1 mouse cellular context compared by ENCODE assay signal in the genomic region with DNA sequence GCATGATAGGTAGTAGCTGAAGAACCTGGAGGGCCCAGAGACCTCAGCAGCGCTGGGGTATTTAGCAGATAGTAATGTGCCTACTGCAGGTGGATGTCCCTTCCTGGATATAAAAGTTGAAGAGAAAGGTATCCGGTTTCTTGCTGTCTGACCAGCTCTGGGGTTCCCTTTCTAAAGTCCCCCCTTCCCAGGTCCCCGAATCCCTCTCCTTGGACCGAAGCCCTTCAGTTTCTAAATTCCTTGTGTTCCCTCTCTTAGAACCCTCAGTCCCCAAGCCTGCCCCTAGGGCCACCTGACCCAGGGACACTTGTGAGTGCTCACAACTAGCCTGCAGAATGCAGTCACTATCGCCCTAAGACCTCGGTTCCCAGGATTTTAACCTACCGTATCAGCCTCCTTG.
TF ChIP-seq lines count a peak whose summit lies in the region.

No protein-coding gene starts in this region.

TF ChIP-seq in CH12.LX, 34 proteins besides CTCF, POLR2A, EP300 and RAD21 (continued from another document):
- no peak for TF ChIP-seq MXI1 (IDR thresholded peaks at IDR 0.05; ENCODE audit: low read depth, low read length)
- no peak for TF ChIP-seq USF1 (IDR thresholded peaks at IDR 0.05; ENCODE audit: low read depth, low read length)
